Mouse (Mus musculus) testis, adult 2 months (tissue): ENCODE results near the gene Slc1a7. TPM values are rescaled to one million over a fixed set of nuclear protein-coding genes. Genes with fewer than 3 reads are reported as not detected.

Experiments
- H3K27ac ChIP-seq: fragments of 200-500 bp; 2 replicates; pipeline ENCODE4 v1.5.1; 2012; ENCODE audit warnings: low read depth, low read length; ENCODE audit not compliant: control insufficient read depth, insufficient read depth
- H3K27me3 ChIP-seq: fragments of 200-500 bp; 2 replicates; pipeline ENCODE4 v1.6.1; 2012; ENCODE audit warnings: mild to moderate bottlenecking, low read length, moderate library complexity; ENCODE audit not compliant: control insufficient read depth, insufficient read depth
- H3K36me3 ChIP-seq: fragments of 200-500 bp; 2 replicates; pipeline ENCODE4 v1.6.1; 2012; ENCODE audit warnings: mild to moderate bottlenecking, low read length; ENCODE audit not compliant: control insufficient read depth, insufficient read depth
- H3K4me1 ChIP-seq: fragments of 200-500 bp; 2 replicates; pipeline ENCODE4 v1.6.1; 2012; ENCODE audit warnings: low read length; ENCODE audit not compliant: control insufficient read depth, insufficient read depth
- H3K4me3 ChIP-seq: fragments of 200-500 bp; 2 replicates; pipeline ENCODE4 v1.5.1; 2012; ENCODE audit warnings: low read depth, mild to moderate bottlenecking, low read length, moderate library complexity, mixed read lengths; ENCODE audit not compliant: control insufficient read depth
- CTCF ChIP-seq: fragments of 200-500 bp; IDR thresholded peaks from 2 replicates; pipeline ENCODE4 v1.5.1; 2012; ENCODE audit warnings: low read depth, mild to moderate bottlenecking, inconsistent platforms, low read length, moderate library complexity; ENCODE audit not compliant: control insufficient read depth, insufficient read depth, insufficient replicate concordance
- POLR2A ChIP-seq: fragments of 200-500 bp; IDR thresholded peaks from 2 replicates; pipeline ENCODE4 v1.6.1; 2012; ENCODE audit warnings: low read depth, mild to moderate bottlenecking, inconsistent platforms, low read length, moderate library complexity; ENCODE audit not compliant: control insufficient read depth
- polyA plus RNA-seq: library from polyadenylated mRNA; depleted of rRNA; stranded (reverse); fragments of >200 nt; gene quantifications from 2 replicates; pipeline ENCODE4 v1.2.3, GENCODE M21; 2012

Slc1a7 gene
- polyA plus RNA-seq, 1 experiment, result 2.2 TPM

DNA sequence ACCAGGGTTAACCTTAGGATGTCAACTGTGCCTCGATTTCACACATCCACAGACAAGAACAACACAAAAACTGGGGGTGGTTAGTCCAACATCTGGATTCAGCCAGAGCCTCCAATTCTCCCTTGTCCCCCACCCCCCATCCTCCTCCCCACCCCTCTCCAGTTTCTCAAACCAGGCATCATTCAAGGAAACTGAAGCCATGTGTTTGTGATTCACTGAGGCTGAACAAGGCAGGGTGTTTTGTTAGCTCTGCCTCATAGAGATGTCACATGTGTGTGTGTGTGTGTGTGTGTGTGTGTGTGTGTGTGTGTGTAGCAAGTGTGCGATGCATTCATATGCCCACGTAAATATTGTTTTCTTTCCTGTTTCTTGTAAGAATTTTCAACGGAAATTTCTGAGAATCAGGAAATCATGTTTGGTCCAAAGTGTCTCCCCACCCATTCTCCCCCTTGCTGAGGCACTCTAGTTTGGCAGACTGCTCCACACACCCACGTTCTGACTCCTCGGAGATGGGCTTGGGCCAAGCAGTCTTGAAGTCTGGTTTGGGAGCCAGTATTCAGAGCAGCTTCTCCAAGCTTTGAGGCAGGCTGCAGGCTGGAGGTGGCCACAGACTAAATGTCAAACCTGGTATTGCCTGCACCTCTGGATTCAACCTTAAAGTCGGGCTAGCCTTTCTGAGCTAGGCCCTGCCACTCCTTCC, 16.3 kb downstream of the Slc1a7 start:
- no peak overlapping the region for H3K27ac ChIP-seq
- no peaks in the 10 kb centered on the region; the same call in 1 of the 2 replicates for H3K4me1 ChIP-seq
- TF ChIP-seq POLR2A, result no peak
- no peak for TF ChIP-seq CTCF
- H3K36me3 ChIP-seq, result no peaks in the 10 kb centered on the region
- no peak overlapping the region for H3K4me3 ChIP-seq
- H3K27me3 ChIP-seq, result no peaks in the 10 kb centered on the region

GRCm38 (mm10) chr4:107985812-107986211, 17.7 kb downstream of the Slc1a7 start:
- Histone ChIP-seq H3K4me3 (no peak overlapping the region), H3K27me3 (no peaks in the 10 kb centered on the region), H3K4me1 (no peaks in the 10 kb centered on the region; the same call in 1 of the 2 replicates), H3K36me3 (no peaks in the 10 kb centered on the region), H3K27ac (no peak overlapping the region)
- no peak for TF ChIP-seq CTCF

DNA sequence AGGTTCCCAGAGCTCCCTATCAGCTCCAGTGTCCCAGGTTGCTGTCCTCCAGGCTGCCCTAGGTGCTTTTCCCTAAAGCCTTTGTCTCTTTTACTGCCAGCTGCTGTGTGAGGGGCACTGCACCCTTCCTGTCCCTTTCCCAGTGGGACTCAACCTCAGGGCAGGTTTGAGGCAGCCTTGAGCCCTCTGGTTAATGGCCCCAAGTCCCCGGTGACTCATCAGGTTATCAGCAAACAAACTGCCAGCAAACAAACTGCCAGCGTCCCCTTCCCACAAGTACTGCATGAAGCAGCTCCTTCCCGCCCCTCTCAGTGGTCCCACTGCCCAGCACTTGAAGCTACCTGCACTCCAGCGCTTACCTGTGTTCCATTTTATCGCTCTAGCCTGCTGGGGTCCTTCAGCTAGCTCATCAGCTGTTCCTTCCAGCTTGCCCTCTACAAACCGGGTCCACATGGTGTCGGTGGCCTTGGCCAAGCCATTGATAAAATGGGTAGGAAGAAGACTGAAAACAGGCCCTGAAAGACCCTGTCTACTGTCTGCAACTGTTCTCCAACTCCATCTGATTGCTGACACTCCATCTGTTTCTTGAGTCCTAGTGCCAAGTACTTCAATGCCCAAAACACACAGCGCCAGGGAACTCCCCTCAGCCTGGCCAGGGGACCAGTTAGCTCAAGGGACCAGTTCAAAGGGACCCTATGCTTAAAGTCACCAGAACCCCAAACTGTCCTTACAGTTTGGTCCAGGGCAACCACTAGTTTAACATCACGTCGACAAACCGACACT, 18.4 kb downstream of the Slc1a7 start:
- Histone ChIP-seq H3K4me1 (no peaks in the 10 kb centered on the region; the same call in 1 of the 2 replicates), H3K27ac (no peak overlapping the region)
- TF ChIP-seq POLR2A (no peak), CTCF (no peak)

DNA sequence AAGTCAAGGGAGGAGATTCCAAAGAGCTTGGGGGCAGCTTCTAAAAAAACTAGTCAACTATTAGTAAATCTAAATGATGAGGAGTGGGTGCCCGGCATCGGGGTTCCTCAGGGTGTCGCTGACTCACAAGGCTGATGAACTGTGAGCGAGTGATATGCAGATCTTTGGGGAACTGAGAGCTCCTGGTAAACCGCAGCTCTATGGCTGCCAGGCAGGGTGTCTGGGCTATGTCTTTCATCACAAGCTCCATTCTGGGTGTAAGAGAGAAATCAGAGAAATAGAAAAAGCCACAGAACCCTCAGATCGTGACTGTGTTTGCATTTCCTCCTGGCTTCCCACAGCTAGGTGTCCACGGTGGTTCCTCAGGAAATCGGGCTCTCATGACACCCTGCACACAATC, 20.8 kb downstream of the Slc1a7 start:
- Histone ChIP-seq H3K36me3 (no peaks in the 10 kb centered on the region), H3K4me3 (no peak overlapping the region), H3K27ac (no peak overlapping the region), H3K4me1 (no peaks in the 10 kb centered on the region; the same call in 1 of the 2 replicates), H3K27me3 (no peaks in the 10 kb centered on the region)
- TF ChIP-seq POLR2A (no peak), CTCF (no peak)

More for the DNA sequence above, 18.4 kb downstream of the Slc1a7 start:
- Histone ChIP-seq H3K4me3 (no peak overlapping the region), H3K36me3 (no peaks in the 10 kb centered on the region), H3K27me3 (no peaks in the 10 kb centered on the region)

GRCm38 (mm10) chr4:107990818-107991217, 22.7 kb downstream of the Slc1a7 start:
- no peak overlapping the region for H3K4me3 ChIP-seq
- TF ChIP-seq POLR2A (no peak), CTCF (no peak)
- no peaks in the 10 kb centered on the region for H3K4me1 ChIP-seq
- H3K27me3 ChIP-seq, result no peaks in the 10 kb centered on the region
- no peaks in the 10 kb centered on the region for H3K36me3 ChIP-seq
- no peak overlapping the region for H3K27ac ChIP-seq

- Histone ChIP-seq H3K27me3 (no peaks in the 10 kb centered on the region), H3K4me3 (no peak overlapping the region), H3K27ac (no peak overlapping the region), H3K36me3 (no peaks in the 10 kb centered on the region), H3K4me1 (no peaks in the 10 kb centered on the region)
- TF ChIP-seq CTCF (no peak), POLR2A (no peak)
Measured at GRCm38 (mm10) chr4:107991879-107992278, 23.7 kb downstream of the Slc1a7 start.

DNA sequence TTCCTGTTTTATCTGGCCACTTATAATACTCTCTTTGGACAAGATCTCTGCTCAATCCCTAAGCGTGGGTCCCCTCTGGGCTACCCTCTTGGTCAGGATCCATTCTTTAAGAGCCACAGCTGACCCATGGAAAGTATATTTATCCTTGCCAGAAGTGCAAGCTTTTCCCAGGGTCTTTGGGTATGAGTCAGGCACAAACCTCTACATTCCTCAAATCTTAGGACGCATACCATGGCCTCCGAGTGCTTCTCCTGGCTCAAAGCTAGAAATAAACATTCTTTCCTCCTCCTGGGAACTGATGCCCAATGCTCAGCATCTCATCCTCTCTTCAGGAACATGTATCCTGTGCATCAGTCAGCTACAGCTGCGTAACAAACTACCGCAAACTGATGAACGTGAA, 26.9 kb downstream of the Slc1a7 start:
- Histone ChIP-seq H3K27ac (no peak overlapping the region), H3K36me3 (no peaks in the 10 kb centered on the region), H3K27me3 (no peaks in the 10 kb centered on the region), H3K4me1 (no peaks in the 10 kb centered on the region), H3K4me3 (no peak overlapping the region)
- TF ChIP-seq POLR2A, result no peak
- no peak for TF ChIP-seq CTCF
